Mouse (Mus musculus) gastrocnemius, postnatal 10 days (tissue): Measurements from ENCODE around the gene Kctd10. TPM values are rescaled to one million over a fixed set of nuclear protein-coding genes. Genes with fewer than 3 reads are reported as not detected.

Experiments
- DNase-seq: peaks from one replicate; pipeline ENCODE4 v3.0.0; 2021; ENCODE audit warnings: mixed read lengths
- microRNA-seq, 2 experiments: library from miRNA; unstranded; fragments of <30 nt; microRNA quantifications; one replicate each; pipeline ENCODE4 v1.2.0; 2021
- total RNA-seq, 2 experiments: library from RNA; stranded (reverse); gene quantifications; 2 replicates each; pipeline ENCODE4 v1.2.3; 2021

The Kctd10 gene
- total RNA-seq, 2 experiments from 2014 or later = 28.3 to 30.8 TPM

DNA sequence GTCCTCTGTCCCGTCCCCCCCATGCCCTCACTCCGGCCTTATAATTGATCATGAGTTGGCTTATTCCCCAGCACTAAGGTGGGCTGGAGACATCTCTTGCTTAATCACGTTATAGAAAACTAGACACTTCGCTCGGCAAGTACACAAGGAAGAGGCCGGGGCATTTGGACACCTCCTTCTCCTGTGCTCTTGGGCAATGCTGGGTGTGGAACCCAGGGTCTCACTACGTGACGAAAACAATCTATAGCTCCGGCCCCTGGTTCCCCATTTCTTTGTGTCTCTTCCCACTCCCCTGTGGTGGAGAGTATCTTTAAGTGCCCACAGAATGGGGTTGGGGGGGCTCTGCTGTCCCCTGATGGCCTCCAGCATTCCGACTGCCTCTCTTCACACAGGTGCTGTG, 33.3 kb downstream of the Kctd10 start:
- no peak for DNase-seq

DNA sequence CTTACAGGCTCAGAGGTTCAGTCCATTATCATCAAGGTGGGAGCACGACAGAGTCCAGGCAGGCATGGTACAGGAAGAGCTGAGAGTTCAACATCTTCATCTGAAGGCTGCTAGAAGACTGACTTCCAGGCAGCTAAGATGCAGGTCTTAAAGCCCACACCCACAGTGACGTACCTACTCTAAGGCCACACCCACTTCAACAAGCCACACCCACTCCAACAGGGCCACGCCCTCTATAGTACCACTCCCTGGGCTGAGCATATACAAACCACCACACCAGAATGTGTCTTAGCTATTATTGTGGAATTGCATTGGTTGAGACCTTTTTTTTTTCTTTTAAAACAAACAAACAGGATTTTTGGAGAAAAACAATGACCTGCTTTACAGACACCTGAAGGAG, 34.8 kb downstream of the Kctd10 start:
- no peak for DNase-seq

DNA sequence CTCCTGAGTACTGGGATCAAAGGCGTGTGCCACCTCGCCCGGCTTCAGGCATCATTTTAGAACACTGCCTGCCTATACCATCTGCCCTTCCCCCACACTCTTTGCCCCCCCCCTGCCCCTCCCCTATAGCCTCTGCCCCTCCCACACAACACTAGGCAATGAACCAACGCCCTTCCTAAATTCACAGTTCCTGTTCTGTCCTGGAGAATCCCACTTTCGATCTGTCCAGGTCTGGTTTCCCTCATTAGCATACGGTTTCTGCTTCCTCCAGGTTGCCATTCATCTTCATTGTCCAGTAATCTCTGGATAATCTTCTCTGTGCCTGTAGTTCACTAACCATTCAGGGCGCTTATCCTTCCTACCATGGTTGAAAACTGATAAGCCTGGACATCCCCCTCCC, 36.7 kb downstream of the Kctd10 start:
- no peak for DNase-seq

DNA sequence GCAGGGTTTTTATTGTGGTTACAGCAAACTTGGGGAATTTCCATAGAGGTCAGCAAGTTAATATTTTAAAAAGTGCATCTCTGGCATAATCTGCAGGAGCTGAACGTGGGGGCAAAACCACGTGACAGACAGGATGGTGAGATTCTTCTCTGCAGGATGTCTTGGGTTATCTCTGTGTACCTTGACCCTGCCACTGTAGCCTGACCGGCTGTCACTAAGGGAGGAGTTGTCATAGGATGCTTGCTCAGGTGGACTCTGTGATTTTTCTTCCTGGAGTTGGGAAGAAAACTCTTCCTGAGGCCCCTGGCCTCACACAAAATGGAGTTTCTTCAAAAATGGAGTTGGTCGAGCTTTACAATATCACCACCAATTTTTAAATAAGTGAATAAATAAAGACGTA, 37.3 kb downstream of the Kctd10 start:
- DNase-seq = no peak

DNA sequence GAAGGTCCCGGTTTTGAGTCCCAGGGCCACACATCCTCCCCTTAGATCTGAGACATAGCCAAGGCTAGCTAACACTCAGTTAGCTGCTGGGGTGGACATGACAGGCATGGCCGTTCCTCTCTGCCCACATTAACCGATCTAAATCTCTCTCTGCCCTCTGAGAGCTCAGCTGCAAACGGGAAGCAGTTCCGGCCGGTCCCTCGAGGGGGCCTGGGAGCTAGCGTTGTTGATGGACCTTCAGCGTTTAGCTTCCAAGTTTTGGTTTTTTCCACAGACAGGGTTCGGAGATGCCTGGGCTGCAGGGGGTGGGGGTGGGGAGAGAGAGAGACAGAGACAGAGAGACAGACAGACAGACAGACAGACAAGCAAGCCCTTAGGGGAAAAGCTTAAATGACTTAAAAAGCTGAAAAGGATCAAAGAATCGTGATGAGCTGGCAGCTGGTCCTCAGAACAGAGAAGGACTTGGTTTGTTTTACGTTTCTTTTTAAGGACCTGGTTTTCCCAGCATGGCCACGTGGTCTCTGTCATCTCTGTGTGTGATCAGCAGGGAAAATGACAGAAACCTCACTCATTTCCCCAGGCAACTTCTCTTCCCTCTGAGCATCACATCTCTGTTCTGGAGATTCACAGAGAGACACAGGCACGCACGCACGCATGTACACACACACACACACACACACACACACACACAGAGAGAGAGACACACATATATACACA, 56.4 kb downstream of the Kctd10 start:
- DNase-seq = peak; percentile 64

DNA sequence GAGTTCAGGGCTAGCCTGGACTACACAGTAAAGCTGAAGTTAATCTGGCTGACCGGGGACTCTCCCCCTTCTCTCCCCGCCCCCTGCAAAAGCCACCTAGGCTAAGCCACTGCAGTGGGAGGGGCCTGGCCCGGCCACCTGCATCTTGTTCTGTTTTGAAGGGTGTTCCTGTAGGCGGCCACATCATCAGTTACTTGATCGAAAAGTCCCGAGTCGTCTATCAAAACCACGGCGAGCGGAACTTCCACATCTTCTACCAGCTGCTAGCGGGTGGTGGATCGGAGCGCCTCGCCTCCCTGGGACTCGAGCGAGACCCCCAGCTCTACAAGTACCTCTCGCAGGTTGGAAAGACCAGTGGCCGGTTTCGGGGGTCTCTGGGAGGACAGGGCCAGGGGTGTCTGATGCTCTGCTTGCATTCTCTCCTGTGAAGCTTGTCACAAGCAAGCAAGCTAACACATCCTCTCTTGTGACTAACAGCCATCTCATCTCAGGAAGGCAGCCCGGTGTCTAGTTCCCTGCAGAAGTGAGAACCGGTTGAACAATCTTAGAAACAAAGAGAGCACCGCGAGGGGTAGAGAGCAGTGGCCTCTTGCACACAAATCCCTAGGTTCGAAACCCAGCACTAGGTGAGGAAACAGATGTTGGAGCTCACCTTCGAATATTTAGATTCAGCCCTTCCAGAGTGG, 57.1 kb downstream of the Kctd10 start:
- no peak for DNase-seq

Small RNA genes lying within 50 kb of the gene (microRNA-seq; reads per million reads assigned to microRNA genes)
- gene Mir7027 = 0 to 0.25 reads per million in 2 experiments

Other genes with a start within 250 kb of the Kctd10 start
- 10 to 100 TPM; 66.3 to 71.7 TPM for gene Acacb, start 234.0 kb downstream of the Kctd10 start, total RNA-seq
- gene Foxn4, start 106.7 kb downstream of the Kctd10 start, total RNA-seq = not detected
- gene Myo1h, start 91.3 kb downstream of the Kctd10 start, total RNA-seq = under 1 TPM; 0.43 to 0.78 TPM
- gene Ube3b, start 99 bp upstream of the Kctd10 start, total RNA-seq = 10 to 100 TPM; 52.3 to 55.6 TPM
- gene Mmab, start 63.6 kb upstream of the Kctd10 start, total RNA-seq = 10 to 100 TPM; 10.4 to 11.0 TPM
- gene Mvk, start 63.8 kb upstream of the Kctd10 start, total RNA-seq = 10 to 100 TPM; 13.8 to 15.1 TPM
- 1 to 10 TPM; 1.5 to 1.8 TPM for gene Fam222a, start 187.5 kb upstream of the Kctd10 start, total RNA-seq